In the genomic region with DNA sequence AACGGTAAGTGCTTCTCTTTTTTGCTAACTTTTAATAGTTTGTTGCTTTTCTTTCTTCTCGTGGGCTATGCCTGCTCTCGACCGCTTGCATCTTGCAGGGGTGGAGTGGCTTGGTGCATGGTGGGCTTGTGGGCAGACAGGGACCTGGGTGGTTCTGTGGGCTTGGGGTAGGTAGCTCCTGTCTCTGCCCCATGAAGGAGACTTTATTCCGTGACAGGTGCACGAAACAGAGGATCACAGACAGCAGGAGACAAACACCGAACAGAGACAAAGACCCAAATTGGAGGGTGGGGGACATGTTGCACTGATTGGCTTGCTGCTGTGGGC, we compare ENCODE assay signal across 11 mouse cellular contexts.
DNase-seq lines count a peak whose midpoint lies in the region; ATAC-seq and TF ChIP-seq lines count a peak whose summit lies in the region.
"Had no signal": no experiment of that assay in that cellular context is flagged by ENCODE, and none has a peak within 500 bp of the region (broad histone marks: within the 10 kb centered on the region; RNA-seq: fewer than 3 reads in every experiment).

No protein-coding gene starts in this region.

- H3K4me3 ChIP-seq in kidney, postnatal 0 days (replicated peaks; ENCODE audit: low read depth, low read length): peak overlapping the region; percentile 26; the same call in 1 of the 2 replicates
- H3K4me3 ChIP-seq in embryonic facial prominence, embryonic 14.5 days (ENCODE audit: low read depth, low read length): peak overlapping the region; percentile 30
- peak overlapping the region; percentile 43 for H3K4me3 ChIP-seq in hindbrain, embryonic 16.5 days (ENCODE audit: low read length)
- peak overlapping the region; percentile 34 for H3K4me3 ChIP-seq in midbrain, postnatal 0 days (ENCODE audit: low read depth, low read length)
- H3K4me3 ChIP-seq: erythroblast, embryonic 14.5 days; megakaryocyte, embryonic 14.5 days had no signal

- no peaks in the 10 kb centered on the region for H3K27me3 ChIP-seq in kidney, postnatal 0 days (ENCODE audit: insufficient read depth, low read length)
- H3K27me3 ChIP-seq in embryonic facial prominence, embryonic 14.5 days (replicated peaks; ENCODE audit: control insufficient read depth, insufficient read depth, low read length): no peaks in the 10 kb centered on the region
- H3K27me3 ChIP-seq in hindbrain, embryonic 16.5 days (replicated peaks; ENCODE audit: control insufficient read depth, insufficient read depth, low read length): peaks cover 5% of the 10 kb centered on the region; the same call in 1 of the 2 replicates
- peaks cover 9% of the 10 kb centered on the region for H3K27me3 ChIP-seq in midbrain, postnatal 0 days (ENCODE audit: insufficient read depth, low read length)

- no peaks in the 10 kb centered on the region for H3K36me3 ChIP-seq in kidney, postnatal 0 days (ENCODE audit: insufficient read depth, low read length)
- H3K36me3 ChIP-seq in embryonic facial prominence, embryonic 14.5 days (ENCODE audit: control insufficient read depth, insufficient read depth, low read length): no peaks in the 10 kb centered on the region
- H3K36me3 ChIP-seq in hindbrain, embryonic 16.5 days (ENCODE audit: control insufficient read depth, insufficient read depth, low read length): no peaks in the 10 kb centered on the region
- no peaks in the 10 kb centered on the region for H3K36me3 ChIP-seq in midbrain, postnatal 0 days (ENCODE audit: insufficient read depth, low read length)
- H3K36me3 ChIP-seq: G1E had no signal

- DNase-seq in kidney, postnatal 0 days (ENCODE audit: low spot score): no peak
- DNase-seq in kidney, postnatal 4 days: no peak
- no peak for DNase-seq in embryonic facial prominence, embryonic 14.5 days (ENCODE audit: low spot score)
- no peak for DNase-seq in midbrain, postnatal 0 days (ENCODE audit: low spot score)
- no peak for DNase-seq in right cerebral cortex, adult 2 months (ENCODE audit: low spot score in 2 of 2)
- no peak for DNase-seq in urinary bladder, postnatal 36 days (ENCODE audit: low spot score in 2 of 2)

- 16% methylated on average over 7 of the region's 7 CpGs for WGBS in kidney, postnatal 0 days
- 8% methylated on average over 7 of the region's 7 CpGs for WGBS in embryonic facial prominence, embryonic 14.5 days
- WGBS in hindbrain, embryonic 16.5 days: 4% methylated on average over 7 of the region's 7 CpGs
- 3% methylated on average over 7 of the region's 7 CpGs for WGBS in midbrain, postnatal 0 days

- no peak overlapping the region for H3K27ac ChIP-seq in kidney, postnatal 0 days
- H3K27ac ChIP-seq in embryonic facial prominence, embryonic 14.5 days (replicated peaks; ENCODE audit: low read depth, low read length): no peak overlapping the region
- no peak overlapping the region for H3K27ac ChIP-seq in hindbrain, embryonic 16.5 days (ENCODE audit: low read depth, low read length)
- no peak overlapping the region for H3K27ac ChIP-seq in midbrain, postnatal 0 days (ENCODE audit: low read depth, low read length)

- ATAC-seq in kidney, postnatal 0 days (replicated peaks; ENCODE audit: low FRiP score, low read depth): peak; percentile 42
- ATAC-seq in embryonic facial prominence, embryonic 14.5 days (ENCODE audit: low read depth): peak; percentile 44; the same call in 1 of the 2 replicates
- peak; percentile 46; the same call in 1 of the 2 replicates for ATAC-seq in hindbrain, embryonic 16.5 days
- 0 out of 2 replicates have a peak, but pooled peaks have one; percentile 48 for ATAC-seq in midbrain, postnatal 0 days (ENCODE audit: low FRiP score)
- ATAC-seq in erythroblast, adult 5-6 weeks (replicated peaks; ENCODE audit: low FRiP score, poor library complexity, severe bottlenecking): no peak

- H3K9me3 ChIP-seq in kidney, postnatal 0 days (replicated peaks; ENCODE audit: low read length): no peaks in the 10 kb centered on the region
- no peaks in the 10 kb centered on the region for H3K9me3 ChIP-seq in embryonic facial prominence, embryonic 14.5 days (ENCODE audit: control insufficient read depth, low read length)
- no peaks in the 10 kb centered on the region for H3K9me3 ChIP-seq in hindbrain, embryonic 16.5 days (ENCODE audit: control insufficient read depth, low read length)
- H3K9me3 ChIP-seq in midbrain, postnatal 0 days (ENCODE audit: low read length): no peaks in the 10 kb centered on the region
- H3K9me3 ChIP-seq: megakaryocyte, embryonic 14.5 days had no signal

- H3K9ac ChIP-seq in kidney, postnatal 0 days (ENCODE audit: low read depth, low read length): no peak overlapping the region
- H3K9ac ChIP-seq in embryonic facial prominence, embryonic 14.5 days (ENCODE audit: low read depth, low read length): peak overlapping the region; percentile 39
- no peak overlapping the region; the same call in 1 of the 2 replicates for H3K9ac ChIP-seq in hindbrain, embryonic 16.5 days (ENCODE audit: low read depth, low read length)
- no peak overlapping the region for H3K9ac ChIP-seq in midbrain, postnatal 0 days (replicated peaks; ENCODE audit: low read length, poor library complexity, severe bottlenecking)

- no peak for TF ChIP-seq CTCF in kidney, postnatal 0 days (IDR thresholded peaks at IDR 0.05; ENCODE audit: low read depth)
- no peak for TF ChIP-seq CTCF in midbrain, postnatal 0 days (IDR thresholded peaks at IDR 0.05)

- H3K4me2 ChIP-seq in kidney, postnatal 0 days (ENCODE audit: low read length): peak overlapping the region; percentile 56
- peak overlapping the region; percentile 58 for H3K4me2 ChIP-seq in embryonic facial prominence, embryonic 14.5 days (ENCODE audit: low read depth, low read length)
- H3K4me2 ChIP-seq in hindbrain, embryonic 16.5 days (ENCODE audit: low read length): peak overlapping the region; percentile 75
- H3K4me2 ChIP-seq in midbrain, postnatal 0 days (ENCODE audit: low read depth, low read length, poor library complexity, severe bottlenecking): peak overlapping the region; percentile 63

- peaks cover 10% of the 10 kb centered on the region; the same call in 1 of the 2 replicates for H3K4me1 ChIP-seq in kidney, postnatal 0 days (replicated peaks; ENCODE audit: insufficient read depth, low read length)
- H3K4me1 ChIP-seq in embryonic facial prominence, embryonic 14.5 days (ENCODE audit: control insufficient read depth, insufficient read depth, low read length): peaks cover 19% of the 10 kb centered on the region
- peaks cover 11% of the 10 kb centered on the region for H3K4me1 ChIP-seq in hindbrain, embryonic 16.5 days (ENCODE audit: control insufficient read depth, insufficient read depth, low read depth, low read length)
- H3K4me1 ChIP-seq in midbrain, postnatal 0 days (ENCODE audit: insufficient read depth, low read length): 0 out of 2 replicates have a peak, but pooled peaks cover 4% of the 10 kb centered on the region
- H3K4me1 ChIP-seq: megakaryocyte, embryonic 14.5 days had no signal
